Mouse (Mus musculus) forebrain, embryonic 12.5 days (tissue): Measurements from ENCODE around the gene Nthl1. TPM values are rescaled to one million over a fixed set of nuclear protein-coding genes. Genes with fewer than 3 reads are reported as not detected.

Source experiments
- ATAC-seq: fragments of 200-750 bp; cut with Nextera tagmentation; 2 replicates; pipeline ENCODE4 v1.8.0; 2017; ENCODE audit warnings: moderate TSS enrichment; ENCODE audit not compliant: low FRiP score
- H3K27ac ChIP-seq: fragments of 300-500 bp; sonication (generic); 2 replicates; pipeline ENCODE4 v1.5.1; 2016; ENCODE audit warnings: mild to moderate bottlenecking
- H3K27me3 ChIP-seq: fragments of 300-500 bp; sonication (generic); 2 replicates; pipeline ENCODE4 v1.6.1; 2016; ENCODE audit warnings: mild to moderate bottlenecking
- H3K36me3 ChIP-seq: fragments of 300-500 bp; sonication (generic); replicated peaks from 2 replicates; pipeline ENCODE4 v1.6.1; 2016; ENCODE audit warnings: mild to moderate bottlenecking
- H3K4me1 ChIP-seq: fragments of 300-500 bp; sonication (generic); 2 replicates; pipeline ENCODE4 v1.6.1; 2016
- H3K4me2 ChIP-seq: fragments of 300-500 bp; sonication (generic); 2 replicates; pipeline ENCODE4 v1.6.1; 2016; ENCODE audit warnings: mild to moderate bottlenecking, moderate library complexity
- H3K4me3 ChIP-seq: fragments of 300-500 bp; sonication (generic); replicated peaks from 2 replicates; pipeline ENCODE4 v1.5.1; 2016; ENCODE audit warnings: mild to moderate bottlenecking
- H3K9ac ChIP-seq: fragments of 300-500 bp; sonication (generic); 2 replicates; pipeline ENCODE4 v1.6.1; 2016; ENCODE audit warnings: mild to moderate bottlenecking
- H3K9me3 ChIP-seq: fragments of 300-500 bp; sonication (generic); 2 replicates; pipeline ENCODE4 v1.6.1; 2016
- WGBS: fragments of 180-500 bp; shearing (Covaris S2); methylation state at CpG from one replicate; pipeline ENCODE4 v1.1.7; 2016; 5-methylcytosine and 5-hydroxymethylcytosine counted together
- polyA plus RNA-seq: library from polyadenylated mRNA; unstranded; fragments of >200 nt; fragmentation: Nextera tagmentation; extraction: Ambion mirVana; gene quantifications from 2 replicates; pipeline ENCODE4 v1.2.1, GENCODE M21; 2016

Gene Nthl1
- polyA plus RNA-seq, 1 experiment from 2014 or later = 18.8 TPM

DNA sequence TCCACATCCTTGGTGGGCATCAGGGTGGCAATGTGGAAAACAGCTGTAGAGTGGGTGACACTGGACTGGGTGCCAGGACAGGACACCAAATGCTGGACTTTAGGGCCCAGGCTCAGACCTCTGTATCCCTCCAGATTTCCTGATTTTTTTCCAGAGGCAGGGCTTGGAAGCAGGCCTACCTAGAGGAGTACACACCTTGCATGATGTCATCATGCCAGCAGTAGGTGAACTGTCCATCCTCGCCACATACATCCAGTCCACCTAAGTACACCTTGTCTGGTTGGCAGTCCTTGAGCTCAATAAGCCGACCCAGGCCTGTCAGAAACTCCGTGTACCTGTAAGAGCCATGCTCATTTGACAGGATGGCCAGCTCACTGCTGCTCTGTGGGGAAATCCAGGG lies 34.5 kb upstream of the Nthl1 start:
- no peak overlapping the region for H3K27ac ChIP-seq
- H3K4me1 ChIP-seq = no peaks in the 10 kb centered on the region
- H3K9ac ChIP-seq = no peak overlapping the region
- H3K4me2 ChIP-seq = no peak overlapping the region
- no peaks in the 10 kb centered on the region for H3K27me3 ChIP-seq
- H3K36me3 ChIP-seq = peaks cover 100% of the 10 kb centered on the region
- no peak overlapping the region for H3K4me3 ChIP-seq
- no peak for ATAC-seq
- WGBS = 88% methylated on average over 3 of the region's 3 CpGs
- no peaks in the 10 kb centered on the region for H3K9me3 ChIP-seq

DNA sequence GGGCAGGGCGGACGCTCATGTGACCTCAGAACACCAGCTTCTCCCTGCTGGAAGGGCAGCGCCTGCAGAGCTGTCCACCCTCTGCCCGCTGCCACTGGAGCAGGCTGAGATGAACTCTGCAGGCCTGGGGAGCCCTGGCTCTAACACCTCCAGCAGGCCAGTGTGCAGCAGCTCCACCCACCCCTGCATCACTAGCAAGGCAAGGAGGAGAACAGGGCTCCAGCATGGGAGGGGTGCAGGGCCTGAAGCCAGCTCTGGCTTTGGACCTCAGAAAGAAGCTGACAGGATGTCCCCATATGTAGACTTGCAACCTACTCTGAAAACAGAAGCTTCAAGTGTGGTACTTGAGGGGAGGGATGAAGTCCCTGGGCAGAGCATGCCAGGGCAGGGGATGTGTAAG lies 32.0 kb upstream of the Nthl1 start:
- Histone ChIP-seq H3K27ac (no peak overlapping the region), H3K9ac (no peak overlapping the region), H3K4me3 (no peak overlapping the region), H3K4me1 (no peaks in the 10 kb centered on the region), H3K4me2 (no peak overlapping the region), H3K36me3 (peaks cover 99% of the 10 kb centered on the region), H3K27me3 (no peaks in the 10 kb centered on the region), H3K9me3 (no peaks in the 10 kb centered on the region)
- WGBS = 98% methylated on average over 4 of the region's 4 CpGs
- ATAC-seq = no peak

DNA sequence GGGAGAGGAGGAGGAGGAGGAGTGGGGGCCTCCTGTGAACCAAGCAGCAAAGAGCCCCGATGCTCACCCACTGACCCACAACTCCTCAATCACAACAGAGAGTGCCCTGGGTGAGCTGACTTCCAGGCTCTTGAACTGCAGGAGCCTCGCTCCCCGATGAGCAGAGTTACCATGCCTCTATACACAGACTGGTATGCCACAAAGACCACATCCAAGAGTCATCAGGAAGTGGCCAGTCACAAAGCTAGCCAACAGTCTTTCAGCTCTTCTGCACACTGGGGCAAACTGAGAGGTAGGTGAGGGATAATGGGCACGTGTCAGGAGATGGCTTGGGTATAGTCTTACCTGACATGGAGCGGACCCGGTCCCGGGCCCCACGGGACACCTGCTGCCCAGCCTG lies 28.5 kb upstream of the Nthl1 start:
- Histone ChIP-seq H3K36me3 (peaks cover 99% of the 10 kb centered on the region), H3K4me2 (no peak overlapping the region), H3K27me3 (no peaks in the 10 kb centered on the region), H3K4me3 (no peak overlapping the region), H3K4me1 (no peaks in the 10 kb centered on the region), H3K9me3 (no peaks in the 10 kb centered on the region), H3K27ac (no peak overlapping the region), H3K9ac (no peak overlapping the region)
- no peak for ATAC-seq
- WGBS = 90% methylated on average over 8 of the region's 8 CpGs

DNA sequence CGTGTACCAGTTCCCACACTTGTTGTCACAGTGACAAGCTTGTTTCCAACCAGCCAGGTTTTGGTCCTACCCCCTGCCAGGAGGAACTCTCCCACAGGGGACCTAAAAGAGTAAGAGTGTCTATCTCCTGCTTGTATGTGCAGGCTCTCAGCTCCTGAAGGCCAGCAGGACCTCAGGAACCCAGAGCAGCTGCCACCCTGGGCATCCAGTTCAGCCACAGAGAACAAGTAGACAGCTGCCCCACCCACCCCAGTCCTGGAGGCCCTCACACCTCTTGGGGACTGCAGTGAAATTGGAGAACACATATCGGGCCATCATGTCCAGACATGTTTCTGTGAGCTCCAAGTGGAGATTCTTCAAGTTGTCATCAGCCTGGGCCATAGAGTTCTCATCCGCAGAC lies 27.9 kb upstream of the Nthl1 start:
- H3K36me3 ChIP-seq = peaks cover 96% of the 10 kb centered on the region
- no peak for ATAC-seq

DNA sequence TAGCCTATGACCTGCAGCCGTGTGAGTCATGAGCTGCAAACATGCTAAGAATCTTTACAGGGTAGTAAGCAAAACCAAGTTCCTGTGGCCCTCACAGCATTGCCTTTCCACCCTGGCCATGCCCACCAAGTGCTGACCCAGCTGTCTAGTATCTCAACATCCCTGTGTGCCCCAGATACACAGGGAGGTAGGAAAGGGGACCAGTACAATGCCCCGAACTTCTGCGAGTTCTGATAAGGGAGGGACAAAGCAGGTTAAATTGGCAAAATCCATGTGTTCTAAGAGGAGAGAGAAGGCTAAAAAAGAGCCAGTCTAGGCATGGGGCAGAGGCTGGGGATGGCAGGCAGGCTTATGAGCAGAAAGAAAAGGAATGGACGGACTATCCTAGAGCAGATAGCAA lies 24.1 kb upstream of the Nthl1 start:
- H3K4me3 ChIP-seq = no peak overlapping the region
- no peaks in the 10 kb centered on the region for H3K9me3 ChIP-seq
- H3K27ac ChIP-seq = no peak overlapping the region
- peaks cover 77% of the 10 kb centered on the region for H3K36me3 ChIP-seq
- no peak overlapping the region for H3K9ac ChIP-seq
- WGBS = 92% methylated on average over 4 of the region's 4 CpGs
- ATAC-seq = no peak
- H3K27me3 ChIP-seq = no peaks in the 10 kb centered on the region
- H3K4me2 ChIP-seq = no peak overlapping the region
- no peaks in the 10 kb centered on the region for H3K4me1 ChIP-seq

More for the DNA sequence above, 27.9 kb upstream of the Nthl1 start:
- Histone ChIP-seq H3K4me3 (no peak overlapping the region), H3K4me2 (no peak overlapping the region), H3K27me3 (no peaks in the 10 kb centered on the region), H3K27ac (no peak overlapping the region), H3K9me3 (no peaks in the 10 kb centered on the region), H3K9ac (no peak overlapping the region), H3K4me1 (no peaks in the 10 kb centered on the region)
- WGBS = 91% methylated on average over 3 of the region's 3 CpGs

DNA sequence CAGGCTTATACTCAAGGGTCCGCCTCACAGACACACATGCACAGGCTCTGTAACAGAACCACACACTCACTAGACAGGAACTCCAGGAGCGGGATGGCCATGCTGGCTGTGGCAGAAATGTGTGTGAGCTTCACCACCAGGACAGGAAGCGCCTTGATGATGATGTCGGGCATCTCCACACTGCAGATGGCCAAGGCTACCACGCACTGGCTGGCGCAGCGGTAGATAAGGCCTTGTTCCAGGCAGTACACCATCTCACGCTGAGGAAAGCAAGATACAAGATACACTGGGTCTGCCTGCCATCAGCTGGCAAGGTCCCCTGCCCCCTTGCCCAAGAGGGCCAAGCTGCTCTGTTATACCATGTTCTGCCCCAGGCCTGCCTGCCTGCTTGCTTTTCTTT lies 23.6 kb upstream of the Nthl1 start:
- Histone ChIP-seq H3K4me2 (no peak overlapping the region), H3K36me3 (peaks cover 78% of the 10 kb centered on the region), H3K27me3 (no peaks in the 10 kb centered on the region), H3K27ac (no peak overlapping the region), H3K4me1 (no peaks in the 10 kb centered on the region), H3K9me3 (no peaks in the 10 kb centered on the region), H3K9ac (no peak overlapping the region), H3K4me3 (no peak overlapping the region)
- no peak for ATAC-seq
- WGBS = 95% methylated on average over 8 of the region's 8 CpGs

DNA sequence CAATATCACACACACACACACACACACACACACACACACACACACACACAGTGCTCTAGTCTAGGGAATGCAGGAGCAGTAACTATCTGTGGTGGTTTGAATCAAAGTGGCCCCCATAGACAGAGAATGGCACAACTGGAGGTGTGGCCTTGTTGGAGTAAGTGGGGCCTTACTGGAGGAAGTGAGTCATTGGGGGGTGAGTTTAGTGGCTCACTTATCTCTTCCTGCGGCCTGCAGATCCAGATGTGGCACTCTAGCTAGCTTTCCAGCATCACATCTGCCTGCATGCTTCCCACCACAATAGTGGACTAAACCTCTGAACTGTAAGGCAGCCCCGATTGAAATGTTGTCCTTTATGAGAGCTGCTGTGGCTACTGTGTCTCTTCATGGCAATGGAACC lies 21.8 kb upstream of the Nthl1 start:
- ATAC-seq = no peak
- no peaks in the 10 kb centered on the region for H3K9me3 ChIP-seq
- H3K27me3 ChIP-seq = no peaks in the 10 kb centered on the region
- H3K27ac ChIP-seq = no peak overlapping the region
- H3K4me2 ChIP-seq = no peak overlapping the region
- H3K9ac ChIP-seq = no peak overlapping the region
- H3K36me3 ChIP-seq = peaks cover 78% of the 10 kb centered on the region
- no peaks in the 10 kb centered on the region for H3K4me1 ChIP-seq
- no peak overlapping the region for H3K4me3 ChIP-seq
- 92% methylated on average over 2 of the region's 2 CpGs for WGBS

DNA sequence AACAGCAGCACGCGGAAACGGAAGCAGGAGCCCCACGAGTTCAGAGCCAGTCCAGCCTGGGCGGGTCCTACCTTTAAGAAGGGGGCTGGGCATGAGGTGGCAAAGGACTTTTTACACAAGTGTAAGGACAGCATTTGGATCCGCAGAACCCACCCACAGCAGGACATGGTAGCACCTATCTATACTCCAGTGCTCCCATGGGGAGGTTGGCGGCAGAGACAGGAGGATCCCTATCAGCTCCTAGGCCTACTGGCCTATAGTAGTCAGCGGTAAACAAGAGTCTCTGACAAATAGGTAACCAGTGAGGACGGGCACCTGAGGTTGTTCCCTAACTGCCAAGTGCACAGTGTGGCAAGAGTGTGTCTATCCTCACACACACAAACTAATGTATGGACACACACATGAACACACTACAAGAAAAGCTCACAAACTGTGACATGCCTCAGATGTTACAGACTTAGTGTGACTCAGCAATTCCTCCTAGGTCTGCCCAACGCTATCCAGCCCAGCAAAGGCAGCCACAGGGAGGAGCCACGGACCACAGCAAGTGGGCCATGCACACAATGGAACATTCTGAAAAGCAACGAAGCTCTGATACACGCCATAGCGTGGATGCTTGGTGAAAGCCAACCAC lies 14.8 kb upstream of the Nthl1 start:
- Histone ChIP-seq H3K4me1 (no peaks in the 10 kb centered on the region), H3K4me3 (no peak overlapping the region), H3K9me3 (no peaks in the 10 kb centered on the region), H3K9ac (no peak overlapping the region), H3K36me3 (peaks cover 93% of the 10 kb centered on the region), H3K27me3 (no peaks in the 10 kb centered on the region), H3K4me2 (no peak overlapping the region), H3K27ac (no peak overlapping the region)
- 87% methylated on average over 14 of the region's 14 CpGs for WGBS
- ATAC-seq = no peak

DNA sequence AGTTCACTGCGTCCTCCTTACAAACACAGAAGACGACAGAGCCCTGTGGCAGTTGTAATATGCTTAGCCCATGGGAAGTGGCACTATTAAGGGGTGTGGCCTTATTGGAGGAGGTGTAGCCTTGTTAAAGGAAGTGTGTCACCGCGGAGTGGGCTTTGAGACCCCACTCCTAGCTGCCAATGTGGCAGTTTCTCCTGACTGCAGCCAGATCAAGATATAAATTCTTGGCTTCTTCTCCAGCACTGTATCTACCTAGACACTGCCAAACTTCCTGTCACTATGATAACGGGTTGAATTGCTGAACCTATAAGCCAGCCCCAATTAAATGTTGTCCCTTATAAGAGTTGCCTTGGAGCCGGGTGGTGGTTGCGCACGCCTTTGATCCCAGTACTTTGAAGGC lies 7.0 kb upstream of the Nthl1 start:
- Histone ChIP-seq H3K4me2 (no peak overlapping the region), H3K27ac (no peak overlapping the region), H3K36me3 (peaks cover 92% of the 10 kb centered on the region), H3K4me1 (no peaks in the 10 kb centered on the region), H3K9me3 (no peaks in the 10 kb centered on the region), H3K27me3 (no peaks in the 10 kb centered on the region), H3K4me3 (no peak overlapping the region), H3K9ac (no peak overlapping the region)
- WGBS = 94% methylated on average over 8 of the region's 8 CpGs
- ATAC-seq = no peak

DNA sequence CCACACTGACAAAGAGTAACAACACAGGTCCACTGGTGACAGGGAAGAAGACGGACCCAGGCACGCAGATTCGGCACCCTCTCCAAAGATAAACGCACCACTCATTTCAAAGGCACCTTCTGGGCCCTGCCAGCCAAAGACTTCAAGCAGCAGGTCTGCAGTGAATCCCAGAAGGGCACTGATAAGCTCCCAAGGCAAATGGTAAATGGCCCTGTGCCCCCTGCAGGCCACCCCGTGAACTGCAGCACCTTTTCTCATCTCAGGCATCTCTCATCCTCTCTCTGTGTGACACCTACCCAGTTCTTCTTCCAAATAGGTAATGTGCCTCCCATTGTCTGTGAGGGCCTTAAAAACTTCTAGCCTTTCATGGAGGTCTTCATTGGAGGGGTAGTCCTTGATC lies 3.8 kb upstream of the Nthl1 start:
- H3K9me3 ChIP-seq = no peaks in the 10 kb centered on the region
- peaks cover 19% of the 10 kb centered on the region for H3K4me1 ChIP-seq
- H3K36me3 ChIP-seq = peaks cover 63% of the 10 kb centered on the region
- H3K27me3 ChIP-seq = no peaks in the 10 kb centered on the region
- WGBS = 49% methylated on average over 5 of the region's 5 CpGs
- no peak overlapping the region for H3K9ac ChIP-seq
- ATAC-seq = no peak
- H3K27ac ChIP-seq = no peak overlapping the region
- no peak overlapping the region for H3K4me2 ChIP-seq
- no peak overlapping the region for H3K4me3 ChIP-seq

DNA sequence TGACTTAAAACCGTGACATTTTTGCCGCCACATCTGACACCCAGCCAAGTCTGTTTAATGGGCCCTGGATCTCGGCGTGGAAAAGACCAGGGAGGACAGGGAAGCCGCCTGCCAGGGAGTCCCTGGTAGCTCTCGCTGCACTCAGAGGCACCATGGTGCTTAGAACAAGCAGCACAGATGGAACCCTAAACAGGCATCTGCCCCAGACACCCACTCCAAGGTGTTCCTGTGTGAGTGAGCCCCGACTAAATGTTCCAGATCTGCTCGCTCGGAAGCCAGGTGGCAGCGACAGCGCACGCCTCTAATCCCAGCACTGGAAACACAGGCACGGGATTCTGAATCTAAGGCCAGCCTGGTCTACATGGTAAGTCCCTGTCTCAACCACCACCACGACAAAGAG lies 2.4 kb upstream of the Nthl1 start:
- Histone ChIP-seq H3K27ac (no peak overlapping the region), H3K4me1 (peaks cover 19% of the 10 kb centered on the region), H3K9me3 (no peaks in the 10 kb centered on the region), H3K4me3 (no peak overlapping the region), H3K9ac (no peak overlapping the region), H3K36me3 (peaks cover 49% of the 10 kb centered on the region), H3K27me3 (no peaks in the 10 kb centered on the region), H3K4me2 (no peak overlapping the region)
- 90% methylated on average over 14 of the region's 14 CpGs for WGBS
- no peak for ATAC-seq

DNA sequence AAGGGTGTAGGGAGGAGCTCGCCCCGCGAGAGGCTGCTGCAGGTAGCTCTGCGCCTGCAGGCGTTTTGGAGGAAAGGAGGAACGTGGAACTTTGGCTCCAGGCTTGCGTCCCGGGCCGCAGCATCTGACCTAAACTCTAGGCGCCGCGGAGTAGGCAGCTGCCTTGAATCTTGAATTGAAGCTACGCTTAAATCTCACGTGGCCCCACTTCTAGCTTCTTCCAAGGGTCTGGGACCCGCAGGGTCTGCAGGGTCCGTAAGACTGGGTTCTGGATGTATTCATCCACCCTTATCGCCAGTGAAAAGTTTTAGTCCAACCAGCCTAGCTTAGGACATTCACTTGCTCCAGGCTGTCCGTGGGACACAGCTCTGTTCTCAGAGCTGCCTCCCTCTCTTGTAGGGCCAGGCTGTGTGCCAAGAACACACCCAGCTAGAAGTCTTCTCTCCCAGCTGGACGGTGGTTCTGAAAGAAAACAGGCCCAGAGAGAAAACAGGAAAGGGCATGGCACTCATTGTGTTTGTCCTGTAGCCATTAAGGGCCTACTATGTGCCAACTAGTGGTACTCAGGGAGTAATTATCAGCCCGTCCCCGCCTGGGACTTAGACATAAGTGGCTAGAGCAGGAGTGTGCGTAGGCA lies 451 bp downstream of the Nthl1 start:
- Histone ChIP-seq H3K9ac (peak overlapping the region; percentile 71), H3K27ac (peak overlapping the region; percentile 69), H3K4me3 (peak overlapping the region; percentile 76), H3K4me2 (peak overlapping the region; percentile 91), H3K36me3 (peaks cover 22% of the 10 kb centered on the region), H3K9me3 (no peaks in the 10 kb centered on the region), H3K27me3 (no peaks in the 10 kb centered on the region), H3K4me1 (peaks cover 19% of the 10 kb centered on the region)
- 11% methylated on average over 22 of the region's 22 CpGs for WGBS
- ATAC-seq = peak; percentile 52

DNA sequence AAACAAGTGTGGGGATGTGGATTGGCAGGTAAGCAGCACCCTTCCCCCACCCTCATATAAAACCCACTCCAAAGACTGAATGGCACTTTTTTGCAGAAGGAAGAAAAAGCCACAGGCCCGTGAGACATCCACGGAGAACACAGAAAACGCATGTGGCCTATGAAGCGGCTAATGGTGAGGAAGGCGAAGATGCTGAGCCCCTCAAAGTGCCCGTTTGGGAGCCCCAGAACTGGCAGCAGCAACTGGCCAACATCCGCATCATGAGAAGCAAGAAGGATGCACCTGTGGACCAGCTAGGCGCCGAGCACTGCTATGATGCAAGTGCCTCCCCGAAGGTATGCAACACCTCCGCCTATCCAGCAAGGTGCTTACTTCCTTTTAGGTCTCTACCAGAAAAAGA lies 1.4 kb downstream of the Nthl1 start:
- Histone ChIP-seq H3K9ac (no peak overlapping the region), H3K9me3 (no peaks in the 10 kb centered on the region), H3K27ac (no peak overlapping the region), H3K27me3 (no peaks in the 10 kb centered on the region), H3K4me2 (no peak overlapping the region), H3K36me3 (peaks cover 25% of the 10 kb centered on the region), H3K4me3 (no peak overlapping the region), H3K4me1 (peaks cover 19% of the 10 kb centered on the region)
- ATAC-seq = no peak
- 95% methylated on average over 11 of the region's 11 CpGs for WGBS
